Mouse (Mus musculus): ENCODE results near the gene Slc25a29. TPM values are rescaled to one million over a fixed set of nuclear protein-coding genes. Genes with fewer than 3 reads are reported as not detected.

Slc25a29 gene
- polyA plus RNA-seq, 1 experiment: 20.3 TPM

GRCm38 (mm10) chr12:108835208-108835839 lies 359 bp downstream of the Slc25a29 start:
- no peak for DNase-seq (ENCODE audit: extremely low spot score in 1 of 2, low spot score in 1 of 2)

GRCm38 (mm10) chr12:108834786-108835185 lies 897 bp downstream of the Slc25a29 start:
- no peak for DNase-seq (ENCODE audit: extremely low spot score in 1 of 2, low spot score in 1 of 2)

- DNase-seq (ENCODE audit: extremely low spot score in 1 of 2, low spot score in 1 of 2): no peak
These were observed 1.3 kb downstream of the Slc25a29 start for GRCm38 (mm10) chr12:108834337-108834736.

GRCm38 (mm10) chr12:108833408-108833807 lies 2.3 kb downstream of the Slc25a29 start:
- DNase-seq (ENCODE audit: extremely low spot score in 1 of 2, low spot score in 1 of 2): no peak

GRCm38 (mm10) chr12:108832851-108833250 lies 2.8 kb downstream of the Slc25a29 start:
- peak in 1 of 2 experiments; percentile 45 for DNase-seq (ENCODE audit: extremely low spot score in 1 of 2, low spot score in 1 of 2)

GRCm38 (mm10) chr12:108831966-108832643 lies 3.6 kb downstream of the Slc25a29 start:
- no peak for DNase-seq (ENCODE audit: extremely low spot score in 1 of 2, low spot score in 1 of 2)

GRCm38 (mm10) chr12:108830358-108830757 lies 5.3 kb downstream of the Slc25a29 start:
- no peak for DNase-seq (ENCODE audit: extremely low spot score in 1 of 2, low spot score in 1 of 2)

- DNase-seq (ENCODE audit: extremely low spot score in 1 of 2, low spot score in 1 of 2): no peak
These were observed 6.0 kb downstream of the Slc25a29 start for GRCm38 (mm10) chr12:108829636-108830035.

- no peak for DNase-seq (ENCODE audit: extremely low spot score in 1 of 2, low spot score in 1 of 2)
These were observed 8.0 kb downstream of the Slc25a29 start for GRCm38 (mm10) chr12:108827641-108828040.

GRCm38 (mm10) chr12:108826958-108827535 lies 8.6 kb downstream of the Slc25a29 start:
- DNase-seq (ENCODE audit: extremely low spot score in 1 of 2, low spot score in 1 of 2): no peak

GRCm38 (mm10) chr12:108826282-108826957 lies 9.3 kb downstream of the Slc25a29 start:
- DNase-seq (ENCODE audit: extremely low spot score in 1 of 2, low spot score in 1 of 2): no peak

GRCm38 (mm10) chr12:108825561-108826224 lies 10.0 kb downstream of the Slc25a29 start:
- DNase-seq (ENCODE audit: extremely low spot score in 1 of 2, low spot score in 1 of 2): no peak

- no peak for DNase-seq (ENCODE audit: extremely low spot score in 1 of 2, low spot score in 1 of 2)
These were observed 11.3 kb downstream of the Slc25a29 start for GRCm38 (mm10) chr12:108824225-108824874.

- no peak for DNase-seq (ENCODE audit: extremely low spot score in 1 of 2, low spot score in 1 of 2)
These were observed 12.6 kb downstream of the Slc25a29 start for GRCm38 (mm10) chr12:108823036-108823435.

GRCm38 (mm10) chr12:108820461-108820860 lies 15.2 kb downstream of the Slc25a29 start:
- DNase-seq (ENCODE audit: extremely low spot score in 1 of 2, low spot score in 1 of 2): no peak

- no peak for DNase-seq (ENCODE audit: extremely low spot score in 1 of 2, low spot score in 1 of 2)
These were observed 19.1 kb downstream of the Slc25a29 start for GRCm38 (mm10) chr12:108816569-108816968.

GRCm38 (mm10) chr12:108814470-108814869 lies 21.2 kb downstream of the Slc25a29 start:
- DNase-seq (ENCODE audit: extremely low spot score in 1 of 2, low spot score in 1 of 2): peak in 1 of 2 experiments; percentile 40

GRCm38 (mm10) chr12:108812463-108812862 lies 23.2 kb downstream of the Slc25a29 start:
- DNase-seq (ENCODE audit: extremely low spot score in 1 of 2, low spot score in 1 of 2): peak in 1 of 2 experiments; percentile 56

GRCm38 (mm10) chr12:108811133-108811532 lies 24.6 kb downstream of the Slc25a29 start:
- DNase-seq (ENCODE audit: extremely low spot score in 1 of 2, low spot score in 1 of 2): peak in 1 of 2 experiments; percentile 55

- no peak for DNase-seq (ENCODE audit: extremely low spot score in 1 of 2, low spot score in 1 of 2)
These were observed 25.4 kb downstream of the Slc25a29 start for GRCm38 (mm10) chr12:108810309-108810708.

Data from frontal cortex, adult 2 months (tissue).